Mouse (Mus musculus) MEL (cell line): ENCODE results near the gene Fmn2.

Experiments
- CTCF ChIP-seq, 3 experiments: IDR thresholded peaks in 2 of 3; conservative IDR thresholded peaks in 1 of 3; 2 replicates each; pipeline ENCODE4 v1.5.1; 2011 to 2012; ENCODE audit warnings: low read length in 3 of 3, low read depth in 2 of 3, mild to moderate bottlenecking in 2 of 3, improper control_type of control experiment in 1 of 3, inconsistent platforms in 1 of 3, mixed read lengths in 1 of 3, moderate library complexity in 1 of 3; ENCODE audit not compliant: control insufficient read depth in 1 of 3, insufficient read depth in 1 of 3, poor library complexity in 1 of 3, severe bottlenecking in 1 of 3
- E2F4 ChIP-seq: IDR thresholded peaks from 2 replicates; pipeline ENCODE4 v1.6.1; 2011; ENCODE audit warnings: low read depth, low read length, improper control_type of control experiment, borderline replicate concordance
- POLR2A ChIP-seq, 2 experiments: IDR thresholded peaks; 2 replicates each; pipeline ENCODE4 v1.6.1; 2011 to 2012; ENCODE audit warnings: low read length in 2 of 2, mild to moderate bottlenecking in 2 of 2, control low read depth in 1 of 2, improper control_type of control experiment in 1 of 2, low read depth in 1 of 2, moderate library complexity in 1 of 2; ENCODE audit not compliant: control insufficient read depth in 1 of 2, insufficient read depth in 1 of 2, poor library complexity in 1 of 2

DNA sequence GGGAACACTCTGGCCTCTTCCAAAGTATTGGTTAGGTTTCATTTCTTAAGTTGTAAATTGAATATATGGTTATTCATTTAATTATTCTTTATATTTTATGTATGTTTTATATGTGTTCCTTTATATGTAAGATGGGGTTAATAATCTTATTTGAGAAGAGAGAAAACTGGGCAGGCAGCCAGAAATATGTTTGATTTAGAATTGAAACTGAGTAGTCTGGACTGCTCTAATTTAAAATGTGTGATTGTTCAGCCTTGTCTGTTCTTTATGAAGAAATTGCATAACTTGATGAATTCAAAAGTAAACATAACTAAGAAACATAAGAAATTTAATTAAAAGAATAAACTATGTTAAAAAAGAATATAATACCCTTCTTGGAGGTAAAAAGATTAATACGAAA is 202.3 kb downstream of the Fmn2 start:
- TF ChIP-seq CTCF (IDR thresholded peaks at IDR 0.05 in 2 of 3, conservative IDR thresholded peaks at IDR 0.05 in 1 of 3; ENCODE audit: control insufficient read depth in 1 of 3, insufficient read depth in 1 of 3, low read depth in 2 of 3, low read length in 3 of 3, poor library complexity in 1 of 3, severe bottlenecking in 1 of 3), result no peak
- no peak for TF ChIP-seq E2F4
- TF ChIP-seq POLR2A (IDR thresholded peaks at IDR 0.05; ENCODE audit: control insufficient read depth in 1 of 2, insufficient read depth in 1 of 2, low read depth in 1 of 2, low read length in 2 of 2, poor library complexity in 1 of 2), result no peak
